Mouse (Mus musculus): ENCODE measurements around the gene Sept8. TPM values are rescaled to one million over a fixed set of nuclear protein-coding genes. Genes with fewer than 3 reads are reported as not detected.
A peak's percentile ranks its signal among the peaks of the same experiment; 100 is the strongest.

Gene Sept8
- polyA plus RNA-seq, 1 experiment from 2014 or later: 10.0 TPM

GRCm38 (mm10) chr11:53483159-53483891, 35.7 kb upstream of the Sept8 start:
- Histone ChIP-seq H3K27me3 (replicated peaks; ENCODE audit: control insufficient read depth, insufficient read depth, low read length) (peaks cover 20% of the 10 kb centered on the region), H3K9ac (ENCODE audit: low read depth, low read length) (no peak overlapping the region), H3K9me3 (ENCODE audit: control insufficient read depth) (no peaks in the 10 kb centered on the region), H3K36me3 (ENCODE audit: control insufficient read depth, insufficient read depth) (no peaks in the 10 kb centered on the region), H3K4me1 (replicated peaks; ENCODE audit: control insufficient read depth, insufficient read depth, low read length) (no peaks in the 10 kb centered on the region), H3K4me2 (replicated peaks; ENCODE audit: low read depth) (no peak overlapping the region; the same call in 1 of the 2 replicates), H3K27ac (ENCODE audit: low read depth, low read length) (peak overlapping the region; percentile 28; the same call in 1 of the 2 replicates), H3K4me3 (ENCODE audit: low read depth, low read length) (no peak overlapping the region)
- 45% methylated on average over 9 of the region's 9 CpGs for WGBS
- peak; percentile 71 for ATAC-seq
- no peak for TF ChIP-seq CTCF (IDR thresholded peaks at IDR 0.05; ENCODE audit: low read depth)

GRCm38 (mm10) chr11:53485719-53486118, 33.3 kb upstream of the Sept8 start:
- no peak overlapping the region for H3K9ac ChIP-seq (ENCODE audit: low read depth, low read length)
- H3K4me3 ChIP-seq (ENCODE audit: low read depth, low read length): no peak overlapping the region
- H3K27ac ChIP-seq (ENCODE audit: low read depth, low read length): no peak overlapping the region
- 45% methylated on average over 3 of the region's 3 CpGs for WGBS
- no peaks in the 10 kb centered on the region for H3K27me3 ChIP-seq (replicated peaks; ENCODE audit: control insufficient read depth, insufficient read depth, low read length)
- H3K9me3 ChIP-seq (ENCODE audit: control insufficient read depth): no peaks in the 10 kb centered on the region
- H3K36me3 ChIP-seq (ENCODE audit: control insufficient read depth, insufficient read depth): no peaks in the 10 kb centered on the region
- no peak for ATAC-seq
- no peak overlapping the region for H3K4me2 ChIP-seq (replicated peaks; ENCODE audit: low read depth)
- H3K4me1 ChIP-seq (replicated peaks; ENCODE audit: control insufficient read depth, insufficient read depth, low read length): no peaks in the 10 kb centered on the region
- peak; percentile 60 for TF ChIP-seq CTCF (IDR thresholded peaks at IDR 0.05; ENCODE audit: low read depth)

GRCm38 (mm10) chr11:53486351-53486750, 32.7 kb upstream of the Sept8 start:
- H3K27me3 ChIP-seq (replicated peaks; ENCODE audit: control insufficient read depth, insufficient read depth, low read length): no peaks in the 10 kb centered on the region
- no peak overlapping the region for H3K4me3 ChIP-seq (ENCODE audit: low read depth, low read length)
- H3K9me3 ChIP-seq (ENCODE audit: control insufficient read depth): no peaks in the 10 kb centered on the region
- 77% methylated on average over 3 of the region's 3 CpGs for WGBS
- H3K9ac ChIP-seq (ENCODE audit: low read depth, low read length): no peak overlapping the region
- no peak overlapping the region for H3K4me2 ChIP-seq (replicated peaks; ENCODE audit: low read depth)
- H3K36me3 ChIP-seq (ENCODE audit: control insufficient read depth, insufficient read depth): no peaks in the 10 kb centered on the region
- ATAC-seq: no peak
- no peak for TF ChIP-seq CTCF (IDR thresholded peaks at IDR 0.05; ENCODE audit: low read depth)
- H3K4me1 ChIP-seq (replicated peaks; ENCODE audit: control insufficient read depth, insufficient read depth, low read length): no peaks in the 10 kb centered on the region
- H3K27ac ChIP-seq (ENCODE audit: low read depth, low read length): no peak overlapping the region

- ATAC-seq: peak; percentile 50
- Histone ChIP-seq H3K4me3 (ENCODE audit: low read depth, low read length) (peak overlapping the region; percentile 26), H3K9ac (ENCODE audit: low read depth, low read length) (0 out of 2 replicates have a peak overlapping the region, but pooled peaks have one; percentile 11), H3K4me2 (replicated peaks; ENCODE audit: low read depth) (peak overlapping the region; percentile 59), H3K9me3 (ENCODE audit: control insufficient read depth) (no peaks in the 10 kb centered on the region), H3K36me3 (ENCODE audit: control insufficient read depth, insufficient read depth) (no peaks in the 10 kb centered on the region), H3K4me1 (replicated peaks; ENCODE audit: control insufficient read depth, insufficient read depth, low read length) (no peaks in the 10 kb centered on the region), H3K27ac (ENCODE audit: low read depth, low read length) (no peak overlapping the region), H3K27me3 (replicated peaks; ENCODE audit: control insufficient read depth, insufficient read depth, low read length) (no peaks in the 10 kb centered on the region)
- WGBS: 12% methylated on average over 27 of the region's 27 CpGs
- peak; percentile 24 for TF ChIP-seq CTCF (IDR thresholded peaks at IDR 0.05; ENCODE audit: low read depth)
Measured at GRCm38 (mm10) chr11:53486822-53487594, 32.0 kb upstream of the Sept8 start.

GRCm38 (mm10) chr11:53489007-53489406, 30.1 kb upstream of the Sept8 start:
- no peak overlapping the region for H3K9ac ChIP-seq (ENCODE audit: low read depth, low read length)
- H3K27ac ChIP-seq (ENCODE audit: low read depth, low read length): no peak overlapping the region
- ATAC-seq: no peak
- no peaks in the 10 kb centered on the region for H3K4me1 ChIP-seq (replicated peaks; ENCODE audit: control insufficient read depth, insufficient read depth, low read length)
- WGBS: over 99% methylated on average over 5 of the region's 5 CpGs
- H3K4me2 ChIP-seq (replicated peaks; ENCODE audit: low read depth): no peak overlapping the region
- TF ChIP-seq CTCF (IDR thresholded peaks at IDR 0.05; ENCODE audit: low read depth): peak; percentile 27
- no peaks in the 10 kb centered on the region for H3K27me3 ChIP-seq (replicated peaks; ENCODE audit: control insufficient read depth, insufficient read depth, low read length)
- no peaks in the 10 kb centered on the region for H3K36me3 ChIP-seq (ENCODE audit: control insufficient read depth, insufficient read depth)
- H3K9me3 ChIP-seq (ENCODE audit: control insufficient read depth): no peaks in the 10 kb centered on the region
- no peak overlapping the region for H3K4me3 ChIP-seq (ENCODE audit: low read depth, low read length)

- Histone ChIP-seq H3K36me3 (ENCODE audit: control insufficient read depth, insufficient read depth) (no peaks in the 10 kb centered on the region), H3K9ac (ENCODE audit: low read depth, low read length) (no peak overlapping the region), H3K4me3 (ENCODE audit: low read depth, low read length) (no peak overlapping the region), H3K4me2 (replicated peaks; ENCODE audit: low read depth) (no peak overlapping the region), H3K9me3 (ENCODE audit: control insufficient read depth) (no peaks in the 10 kb centered on the region), H3K27me3 (replicated peaks; ENCODE audit: control insufficient read depth, insufficient read depth, low read length) (no peaks in the 10 kb centered on the region), H3K4me1 (replicated peaks; ENCODE audit: control insufficient read depth, insufficient read depth, low read length) (no peaks in the 10 kb centered on the region), H3K27ac (ENCODE audit: low read depth, low read length) (no peak overlapping the region)
- ATAC-seq: no peak
- 79% methylated on average over 9 of the region's 9 CpGs for WGBS
- TF ChIP-seq CTCF (IDR thresholded peaks at IDR 0.05; ENCODE audit: low read depth): no peak
Measured at GRCm38 (mm10) chr11:53489421-53489820, 29.6 kb upstream of the Sept8 start.

Data from intestine, postnatal 0 days (tissue).